Mouse (Mus musculus) gastrocnemius, postnatal 10 days (tissue): ENCODE data around the gene Nagpa. TPM values are rescaled to one million over a fixed set of nuclear protein-coding genes. Genes with fewer than 3 reads are reported as not detected.

Experiments used
- microRNA-seq, 2 experiments: library from miRNA; unstranded; fragments of <30 nt; microRNA quantifications; one replicate each; pipeline ENCODE4 v1.2.0; 2021
- total RNA-seq, 2 experiments: library from RNA; stranded (reverse); gene quantifications; 2 replicates each; pipeline ENCODE4 v1.2.3; 2021

Gene Nagpa
- total RNA-seq, 2 experiments from 2014 or later: 6.6 to 7.0 TPM

Small RNAs within 50 kb of the gene (microRNA-seq; reads per million reads assigned to microRNA genes)
- gene Gm23689 (0 reads per million in 2 experiments), gene Gm26095 (0 reads per million in 2 experiments), gene Mir6364 (0 reads per million in 2 experiments)

Other genes with a start within 250 kb of the Nagpa start
- 10 to 100 TPM; 14.9 to 21.5 TPM for gene Anks3, start 239.8 kb downstream of the Nagpa start, total RNA-seq
- gene Sept12, start 206.2 kb downstream of the Nagpa start, total RNA-seq: not detected
- not detected for gene Smim22, start 196.7 kb downstream of the Nagpa start, total RNA-seq
- gene Rogdi, start 190.5 kb downstream of the Nagpa start, total RNA-seq: 10 to 100 TPM; 11.7 to 16.7 TPM
- 10 to 100 TPM; 44.2 to 45.6 TPM for gene Glyr1, start 154.1 kb downstream of the Nagpa start, total RNA-seq
- gene Ubn1, start 154.0 kb downstream of the Nagpa start, total RNA-seq: 10 to 100 TPM; 27.1 to 33.0 TPM
- gene Ppl, start 71.6 kb downstream of the Nagpa start, total RNA-seq: under 1 TPM; 0.12 to 0.25 TPM
- 10 to 100 TPM in 1 of 2 experiments, 1 to 10 TPM in 1; 8.8 to 13.3 TPM for gene Sec14l5, start 56.9 kb downstream of the Nagpa start, total RNA-seq
- 1 to 10 TPM; 6.1 to 6.2 TPM for gene AU021092, start 18.3 kb upstream of the Nagpa start, total RNA-seq
- 10 to 100 TPM; 12.0 to 13.8 TPM for gene Alg1, start 29.6 kb upstream of the Nagpa start, total RNA-seq
- gene Eef2kmt, start 52.0 kb upstream of the Nagpa start, total RNA-seq: 10 to 100 TPM in 1 of 2 experiments, 1 to 10 TPM in 1; 9.7 to 13.4 TPM